Mouse (Mus musculus) yolk sac, embryonic 10.5 days (tissue): Measurements from ENCODE around the gene Smoc1.

Experiments used
- DNase-seq: peaks from one replicate; pipeline ENCODE4 v3.0.0-alpha.2; 2017; ENCODE audit warnings: low spot score

Smoc1 gene

GRCm38 (mm10) chr12:81168031-81168430 lies 141.4 kb downstream of the Smoc1 start:
- no peak for DNase-seq

GRCm38 (mm10) chr12:81168494-81168893 lies 141.9 kb downstream of the Smoc1 start:
- DNase-seq = no peak

GRCm38 (mm10) chr12:81170076-81170475 lies 143.5 kb downstream of the Smoc1 start:
- no peak for DNase-seq

- DNase-seq = no peak
Measured at GRCm38 (mm10) chr12:81173011-81173410, 146.4 kb downstream of the Smoc1 start.

GRCm38 (mm10) chr12:81173893-81174292 lies 147.3 kb downstream of the Smoc1 start:
- no peak for DNase-seq

GRCm38 (mm10) chr12:81175252-81175651 lies 148.6 kb downstream of the Smoc1 start:
- no peak for DNase-seq

GRCm38 (mm10) chr12:81182073-81182472 lies 155.5 kb downstream of the Smoc1 start:
- peak; percentile 35 for DNase-seq

GRCm38 (mm10) chr12:81184967-81185366 lies 158.4 kb downstream of the Smoc1 start:
- no peak for DNase-seq

- DNase-seq = no peak
Measured at GRCm38 (mm10) chr12:81186081-81186480, 159.5 kb downstream of the Smoc1 start.

GRCm38 (mm10) chr12:81186668-81187067 lies 160.1 kb downstream of the Smoc1 start:
- no peak for DNase-seq

- DNase-seq = no peak
Measured at GRCm38 (mm10) chr12:81188423-81188822, 161.8 kb downstream of the Smoc1 start.

- DNase-seq = no peak
Measured at GRCm38 (mm10) chr12:81188996-81189395, 162.4 kb downstream of the Smoc1 start.

- DNase-seq = no peak
Measured at GRCm38 (mm10) chr12:81189636-81190035, 163.0 kb downstream of the Smoc1 start.

GRCm38 (mm10) chr12:81193968-81194367 lies 167.4 kb downstream of the Smoc1 start:
- DNase-seq = no peak

- DNase-seq = no peak
Measured at GRCm38 (mm10) chr12:81197468-81198075, 171.0 kb downstream of the Smoc1 start.

- DNase-seq = peak; percentile 14
Measured at GRCm38 (mm10) chr12:81199280-81199955, 172.8 kb downstream of the Smoc1 start.

GRCm38 (mm10) chr12:81203226-81203625 lies 176.6 kb downstream of the Smoc1 start:
- DNase-seq = no peak

GRCm38 (mm10) chr12:81205619-81206560 lies 179.3 kb downstream of the Smoc1 start:
- peak; percentile 39 for DNase-seq

- no peak for DNase-seq
Measured at GRCm38 (mm10) chr12:81208559-81208958, 182.0 kb downstream of the Smoc1 start.

- DNase-seq = no peak
Measured at GRCm38 (mm10) chr12:81219339-81219738, 192.7 kb downstream of the Smoc1 start.

GRCm38 (mm10) chr12:81223276-81223675 lies 196.7 kb downstream of the Smoc1 start:
- DNase-seq = no peak

GRCm38 (mm10) chr12:81224843-81225242 lies 198.2 kb downstream of the Smoc1 start:
- DNase-seq = no peak
